Mouse (Mus musculus): ENCODE data around the gene Amh.

DNA sequence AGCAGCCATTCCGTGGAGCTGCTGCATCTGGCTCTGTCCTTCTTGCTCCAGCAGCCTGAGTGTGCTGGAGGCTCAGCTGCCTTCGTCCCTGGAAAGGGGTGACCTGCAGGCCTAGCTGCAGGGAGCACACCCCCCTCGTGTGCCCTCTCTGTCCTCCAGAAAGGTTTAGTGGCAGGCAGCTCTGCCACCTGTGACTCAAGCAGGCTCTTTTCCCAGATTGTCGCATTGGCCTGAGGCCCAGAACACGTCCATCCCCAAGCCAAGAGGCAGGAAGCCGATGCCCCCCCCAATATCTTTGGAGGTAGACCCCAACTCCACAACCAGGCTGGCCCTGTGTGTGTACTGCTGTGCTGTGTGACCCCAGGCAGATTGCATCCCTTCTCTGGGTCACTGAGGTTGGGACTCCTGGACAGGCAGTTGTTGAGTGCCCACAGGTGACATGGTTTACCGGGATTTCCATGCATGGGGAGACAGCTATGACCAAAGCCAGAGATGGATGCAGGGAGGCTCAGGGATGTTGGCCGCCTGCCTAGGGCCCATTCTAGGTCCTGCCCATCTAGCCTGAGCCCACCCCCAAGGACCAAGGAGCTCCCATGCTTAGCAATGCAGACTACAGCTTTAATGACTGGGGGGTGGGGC is 40.1 kb downstream of the Amh start:
- TF ChIP-seq CTCF (conservative IDR thresholded peaks at IDR 0.05; ENCODE audit: insufficient read depth, insufficient read length, low read depth, low read length) (no peak), POLR2A (IDR thresholded peaks at IDR 0.05; ENCODE audit: low read depth, low read length) (no peak)

Data from kidney, adult 2 months (tissue).